Mouse (Mus musculus): ENCODE results near the gene Esrra.
A peak's percentile ranks its signal among the peaks of the same experiment; 100 is the strongest.

The Esrra gene

DNA sequence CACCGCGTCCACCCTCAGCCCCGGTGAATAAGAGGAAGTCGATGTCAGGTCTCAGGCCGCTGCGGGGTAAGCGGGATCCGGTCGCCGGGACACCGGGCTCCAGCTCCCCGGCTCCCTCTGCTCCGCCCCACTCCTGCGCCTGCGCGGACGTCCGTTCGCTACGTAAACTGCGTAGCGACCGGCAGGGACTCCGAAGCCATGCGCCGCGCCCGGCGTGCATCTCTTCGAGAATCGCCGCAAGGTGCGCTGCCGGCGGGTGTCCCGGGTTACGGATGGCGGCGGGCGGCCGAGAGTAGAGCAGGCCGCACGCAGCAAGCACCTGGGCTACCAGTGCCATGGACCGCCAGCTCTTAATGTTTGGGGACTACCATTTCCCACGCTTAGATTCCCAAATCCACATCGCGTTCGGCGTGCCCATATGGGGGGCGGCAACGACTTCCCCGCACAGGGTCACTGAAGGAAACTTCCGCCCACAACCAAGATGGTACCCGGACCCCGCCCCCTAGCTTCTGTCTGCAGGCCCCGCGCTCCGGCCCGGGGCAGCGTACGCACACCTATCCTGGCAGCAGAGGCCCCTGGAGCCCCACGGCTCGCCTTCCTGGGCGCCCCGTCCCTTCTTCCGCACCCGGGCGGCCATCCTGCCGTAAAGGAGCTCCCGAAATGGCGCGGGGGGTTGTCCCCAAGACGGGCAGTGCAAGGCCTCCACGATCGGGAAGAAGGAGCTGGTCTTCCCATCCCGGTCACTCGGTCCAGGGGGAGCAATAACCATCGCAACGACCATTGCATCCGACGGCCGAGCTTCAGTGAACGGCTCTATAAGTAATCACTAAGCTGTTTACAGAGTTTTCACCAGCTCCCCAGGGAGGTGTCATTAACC, 20.0 kb upstream of the Esrra start, which contains the start of gene Bad:
Bad (plus strand) TSS at position 490 of the 877 bp plus-strand sequence.
- peak; percentile 95 for DNase-seq (ENCODE audit: low spot score)

- DNase-seq (ENCODE audit: low spot score), result no peak
Measured at GRCm38 (mm10) chr19:6940396-6941351, 19.1 kb upstream of the Esrra start.

- DNase-seq (ENCODE audit: low spot score), result no peak
Measured at GRCm38 (mm10) chr19:6939106-6940002, 17.7 kb upstream of the Esrra start.

DNA sequence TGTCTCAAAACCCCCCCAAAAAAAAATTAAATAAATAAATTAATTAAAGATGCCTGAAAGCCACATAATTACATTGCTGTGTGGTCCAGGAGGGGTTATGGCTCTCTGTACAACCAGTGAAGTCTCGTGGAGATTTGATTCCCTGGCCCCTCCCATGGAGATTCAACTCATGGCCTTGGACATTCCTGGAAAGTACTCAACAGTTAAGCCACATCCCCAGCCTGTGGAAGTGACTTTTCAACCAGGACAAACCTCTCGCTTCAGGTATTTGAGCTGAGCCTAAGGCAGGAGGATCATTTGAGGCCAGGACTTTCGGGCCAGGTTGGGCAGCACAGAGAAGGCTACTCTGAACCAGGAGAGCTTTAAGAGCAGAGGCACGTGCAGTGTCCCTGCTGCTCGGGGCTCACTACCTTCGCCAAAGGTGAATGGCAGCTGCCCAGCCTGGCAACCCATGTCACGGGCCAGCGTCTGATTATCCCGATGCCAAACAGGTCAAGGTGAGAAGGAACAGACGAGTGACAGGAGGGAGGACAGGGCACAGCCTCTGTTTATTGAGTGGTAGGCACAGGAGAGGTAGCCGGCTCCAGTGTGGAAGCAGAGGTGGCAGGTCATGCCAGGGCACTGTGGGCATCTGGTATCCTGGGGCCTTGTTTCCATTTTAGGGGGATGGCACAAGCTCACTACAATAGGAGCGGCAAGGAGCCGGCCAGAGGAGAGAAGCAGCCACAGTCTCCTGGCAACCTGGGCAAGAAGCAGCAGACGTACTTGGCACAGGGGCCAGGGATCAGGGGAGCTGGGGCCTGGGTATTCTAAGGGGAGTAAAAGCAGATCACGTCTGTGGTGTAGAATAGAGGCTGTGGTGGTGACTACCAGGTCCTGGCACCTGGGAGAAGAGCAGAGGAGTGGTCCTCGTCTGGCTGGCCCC, 16.2 kb upstream of the Esrra start:
- DNase-seq (ENCODE audit: low spot score), result no peak

DNA sequence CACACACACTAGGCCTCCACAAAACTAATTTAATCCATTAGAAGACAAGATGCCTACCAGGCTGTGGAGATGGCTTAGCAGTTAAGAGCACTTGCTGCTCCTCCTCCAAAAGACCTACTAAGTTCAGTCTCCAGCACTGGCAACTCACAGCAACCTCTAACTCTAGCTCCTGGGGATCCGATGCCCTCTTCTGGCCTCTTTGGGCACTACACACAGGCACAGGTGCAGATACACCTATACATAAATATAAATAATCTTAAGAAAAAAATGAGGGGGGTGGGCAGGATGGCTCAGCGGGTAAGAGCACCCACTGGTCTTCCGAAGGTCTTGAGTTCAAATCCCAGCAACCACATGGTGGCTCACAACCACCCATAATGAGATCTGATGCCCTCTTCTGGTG, 14.7 kb upstream of the Esrra start:
- DNase-seq (ENCODE audit: low spot score), result no peak

GRCm38 (mm10) chr19:6934195-6934977, 12.8 kb upstream of the Esrra start, which contains the start of gene Kcnk4:
Gene Kcnk4 (minus strand): TSS chr19:6934515.
- DNase-seq (ENCODE audit: low spot score), result no peak

DNA sequence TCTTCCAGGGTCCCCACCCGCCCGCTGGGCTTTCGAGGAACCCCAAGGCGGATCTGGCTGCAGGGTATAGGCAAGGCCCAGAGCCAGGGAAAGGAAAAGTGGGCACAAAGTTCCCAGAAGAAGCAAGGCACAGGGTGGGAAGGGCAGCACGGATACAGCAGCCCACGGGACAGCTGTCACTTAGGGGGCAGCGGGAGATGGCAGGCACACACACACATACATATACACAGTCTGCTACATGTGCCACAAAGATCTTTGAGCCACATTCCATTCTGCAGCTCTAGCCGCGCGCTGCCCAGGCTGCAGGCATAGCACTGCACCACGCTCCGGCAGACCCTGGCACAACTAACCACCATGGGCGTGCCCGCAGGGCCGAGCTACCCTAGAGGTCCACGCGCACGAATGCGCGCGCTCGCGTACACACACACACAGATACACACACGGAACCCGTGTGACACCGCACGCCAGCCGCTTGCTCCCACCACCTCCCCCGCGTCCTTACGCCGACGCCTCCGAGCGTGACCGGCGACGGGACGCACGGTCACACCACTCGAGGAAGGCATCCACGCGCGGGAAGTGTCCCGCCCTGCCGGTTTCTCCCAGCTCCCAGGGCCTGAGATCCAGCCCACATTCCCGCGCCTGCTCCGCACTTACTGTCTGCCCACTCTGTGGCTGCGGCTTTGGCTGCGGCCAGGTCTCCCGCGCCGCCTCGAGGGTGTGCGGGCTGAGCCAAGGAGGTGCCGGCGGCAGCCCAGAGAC, 12.0 kb upstream of the Esrra start:
- DNase-seq (ENCODE audit: low spot score), result no peak

DNA sequence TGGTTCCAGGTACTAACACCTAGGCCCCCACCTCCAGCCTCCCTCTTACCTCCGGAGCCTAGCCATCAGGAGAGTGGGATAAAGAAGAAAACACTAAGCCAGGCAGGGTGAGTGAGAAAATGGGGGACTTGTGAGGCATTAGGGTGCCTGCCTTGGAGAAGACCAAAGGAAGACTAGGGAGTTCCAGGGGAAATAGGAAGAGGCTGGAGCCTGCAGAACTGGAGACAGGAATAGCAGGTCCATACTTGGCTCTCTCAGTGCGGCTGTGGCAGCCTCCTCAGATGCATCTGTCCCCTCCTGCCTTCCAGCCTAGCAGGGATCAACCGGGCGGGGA, 11.5 kb upstream of the Esrra start:
- DNase-seq (ENCODE audit: low spot score), result no peak

DNA sequence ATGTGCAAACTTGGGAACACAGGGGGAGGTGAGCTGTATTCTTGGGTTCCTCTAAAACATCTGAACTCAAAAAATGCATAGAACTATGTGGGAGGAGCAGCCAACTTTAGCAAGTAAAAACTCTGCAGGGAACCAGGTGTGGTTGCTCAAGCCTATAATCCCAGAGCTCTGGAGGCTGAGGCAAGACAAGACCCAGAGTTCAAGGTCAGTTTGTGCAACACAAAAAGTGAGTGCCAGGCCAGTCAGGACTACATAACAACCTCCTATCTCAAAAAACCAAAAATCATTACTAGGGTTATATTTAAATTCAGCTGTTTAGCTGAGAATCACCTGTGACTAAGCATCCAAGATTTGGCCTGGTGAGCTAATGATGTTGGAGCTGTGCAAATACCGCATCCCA, 10.4 kb upstream of the Esrra start:
- DNase-seq (ENCODE audit: low spot score), result no peak

DNA sequence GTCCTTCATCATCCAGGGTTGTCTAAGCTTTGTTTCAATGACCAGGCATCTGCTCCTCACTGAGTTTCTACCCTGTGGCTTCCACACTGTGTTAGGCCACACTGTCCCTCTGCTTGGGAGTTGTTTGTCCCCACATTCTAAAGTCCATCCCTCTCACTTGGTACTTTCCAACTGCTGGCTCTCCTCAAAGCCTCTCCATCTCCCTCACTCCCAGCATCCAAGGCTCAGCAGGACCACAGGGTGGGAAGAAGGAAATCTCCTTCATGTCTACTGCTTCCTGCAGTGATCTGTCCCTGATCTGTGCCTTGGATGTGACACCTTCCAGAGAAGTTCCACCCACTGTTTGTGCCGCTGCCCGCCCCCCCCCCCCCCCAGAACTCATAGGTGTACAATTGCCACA, 9.4 kb upstream of the Esrra start:
- DNase-seq (ENCODE audit: low spot score), result no peak

DNA sequence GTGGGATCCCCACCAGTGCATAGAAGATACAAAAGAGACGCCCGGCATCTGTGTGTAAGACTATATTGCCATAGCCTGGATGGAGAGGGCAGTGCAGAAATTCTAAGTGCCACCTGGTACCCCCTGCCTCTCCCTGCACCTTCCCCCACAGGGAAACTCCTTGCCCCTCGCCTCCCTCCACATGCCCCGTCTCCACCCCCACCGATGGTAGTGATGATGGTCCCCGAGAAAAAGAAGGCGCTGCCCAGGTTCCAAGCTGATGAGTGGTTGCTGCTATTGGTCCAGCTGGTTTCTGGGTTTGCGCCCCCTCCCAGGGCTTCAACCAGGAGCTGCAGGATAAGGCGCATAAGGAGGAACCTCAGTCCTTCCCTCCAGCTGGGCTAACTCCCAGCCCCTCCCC, 6.5 kb upstream of the Esrra start:
- no peak for DNase-seq (ENCODE audit: low spot score)

DNA sequence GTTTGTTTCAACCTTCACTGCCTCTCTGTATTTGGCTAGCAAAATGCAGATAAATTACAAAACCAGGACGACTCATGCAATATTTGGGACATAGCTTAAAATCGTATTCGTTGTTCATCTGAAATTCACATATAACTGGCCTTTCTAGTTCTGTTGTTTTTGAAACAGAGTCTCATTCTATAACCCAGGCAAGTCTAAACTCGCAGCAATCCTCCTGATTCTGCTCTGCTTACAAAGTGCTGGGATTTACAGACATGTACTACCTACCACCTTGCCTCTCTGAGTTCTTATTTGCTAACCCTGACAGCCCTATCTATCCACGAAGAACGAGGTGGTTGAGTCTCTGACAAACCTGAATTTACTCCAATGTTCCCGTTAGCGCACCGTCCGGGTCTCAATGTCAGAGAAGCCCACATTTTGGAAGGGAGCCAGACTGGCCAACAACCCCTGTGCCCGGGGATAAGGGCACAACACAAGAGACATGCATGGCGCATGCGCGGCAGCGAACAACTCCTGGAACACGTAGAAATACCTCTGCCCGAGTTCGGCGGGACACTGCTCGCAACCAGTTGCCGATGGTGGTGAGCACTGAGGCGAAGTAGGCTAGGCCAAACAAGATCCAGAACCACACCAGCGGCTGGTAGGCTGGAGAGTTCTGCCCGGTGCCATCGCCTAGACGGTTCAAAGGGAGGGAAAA, 5.1 kb upstream of the Esrra start:
- peak; percentile 52 for DNase-seq (ENCODE audit: low spot score)

GRCm38 (mm10) chr19:6925611-6926329, 4.2 kb upstream of the Esrra start:
- no peak for DNase-seq (ENCODE audit: low spot score)

DNA sequence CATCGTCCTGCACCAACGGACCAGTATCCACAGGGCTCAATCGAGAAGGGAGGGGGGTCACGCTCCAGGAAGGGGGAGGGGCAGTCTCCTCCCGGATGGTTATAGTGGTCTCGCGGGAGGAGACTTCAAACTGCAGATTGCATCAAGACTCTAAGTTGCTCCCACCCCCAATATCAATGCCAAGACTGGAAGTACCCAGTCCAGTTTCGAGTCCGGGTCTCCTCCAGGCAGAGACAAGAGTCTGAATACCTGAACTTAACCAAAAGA, 3.6 kb upstream of the Esrra start, which contains the start of gene Catsperz:
Catsperz (minus strand) TSS at position 74 of the 267 bp plus-strand sequence.
- DNase-seq (ENCODE audit: low spot score), result peak; percentile 29

GRCm38 (mm10) chr19:6924461-6925306, 3.1 kb upstream of the Esrra start:
- peak; percentile 90 for DNase-seq (ENCODE audit: low spot score)

- no peak for DNase-seq (ENCODE audit: low spot score)
Measured at GRCm38 (mm10) chr19:6922901-6923735, 1.5 kb upstream of the Esrra start.
